Mouse (Mus musculus) heart, adult 2 months (tissue): ENCODE measurements at regions not wholly inside any gene's neighbourhood (a gene's known extent, or its start where the extent isn't known, plus 50 kb on each side); places are given as distances from the start of the nearest gene placed in this dataset.

Source experiments
- EP300 ChIP-seq: fragments of 200-500 bp; IDR thresholded peaks from 2 replicates; pipeline ENCODE4 v1.6.1; 2011; ENCODE audit warnings: low read depth, low read length, control low read depth; ENCODE audit not compliant: insufficient read depth
- POLR2A ChIP-seq: fragments of 200-500 bp; IDR thresholded peaks from 2 replicates; pipeline ENCODE4 v1.6.1; 2011; ENCODE audit warnings: mild to moderate bottlenecking, low read depth, low read length, control low read depth; ENCODE audit not compliant: insufficient read depth

DNA sequence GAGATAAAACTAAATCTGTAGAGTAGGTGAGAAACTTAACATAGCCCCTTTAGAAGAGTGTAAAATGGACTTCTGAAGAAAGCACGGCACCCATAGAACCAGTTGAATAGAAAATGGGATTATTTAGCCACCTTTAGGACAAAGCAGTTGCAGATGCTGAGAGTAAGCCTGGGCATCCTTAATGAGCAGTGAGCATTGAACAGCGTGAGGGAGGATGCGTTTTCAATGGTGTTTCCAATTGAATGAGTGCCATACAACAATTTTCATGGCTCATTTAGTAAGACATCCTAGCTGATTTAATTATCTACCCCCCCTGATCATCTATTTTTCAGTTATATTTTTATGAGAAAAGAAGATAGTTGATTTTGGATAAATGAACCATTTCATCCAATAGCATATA lies 327.2 kb upstream of the Fsip2 start:
- TF ChIP-seq POLR2A (no peak), EP300 (no peak)
